Mouse (Mus musculus) gastrocnemius, adult 8-10 months (tissue): ENCODE results near the gene Stk39. TPM values are rescaled to one million over a fixed set of nuclear protein-coding genes. Genes with fewer than 3 reads are reported as not detected.
A peak's percentile ranks its signal among the peaks of the same experiment; 100 is the strongest.

Experiments used
- DNase-seq, 2 experiments: peaks; one replicate each; pipeline ENCODE4 v3.0.0; 2022; ENCODE audit warnings: low spot score in 2 of 2
- total RNA-seq, 4 experiments: library from RNA; stranded (reverse); gene quantifications; 2 replicates each; pipeline ENCODE4 v1.2.4; 2022

Stk39 gene
- total RNA-seq, 4 experiments from 2014 or later = 1.3 to 2.4 (median 2.1) TPM

GRCm38 (mm10) chr2:68348966-68349365 is 123.1 kb downstream of the Stk39 start:
- DNase-seq = no peak

DNA sequence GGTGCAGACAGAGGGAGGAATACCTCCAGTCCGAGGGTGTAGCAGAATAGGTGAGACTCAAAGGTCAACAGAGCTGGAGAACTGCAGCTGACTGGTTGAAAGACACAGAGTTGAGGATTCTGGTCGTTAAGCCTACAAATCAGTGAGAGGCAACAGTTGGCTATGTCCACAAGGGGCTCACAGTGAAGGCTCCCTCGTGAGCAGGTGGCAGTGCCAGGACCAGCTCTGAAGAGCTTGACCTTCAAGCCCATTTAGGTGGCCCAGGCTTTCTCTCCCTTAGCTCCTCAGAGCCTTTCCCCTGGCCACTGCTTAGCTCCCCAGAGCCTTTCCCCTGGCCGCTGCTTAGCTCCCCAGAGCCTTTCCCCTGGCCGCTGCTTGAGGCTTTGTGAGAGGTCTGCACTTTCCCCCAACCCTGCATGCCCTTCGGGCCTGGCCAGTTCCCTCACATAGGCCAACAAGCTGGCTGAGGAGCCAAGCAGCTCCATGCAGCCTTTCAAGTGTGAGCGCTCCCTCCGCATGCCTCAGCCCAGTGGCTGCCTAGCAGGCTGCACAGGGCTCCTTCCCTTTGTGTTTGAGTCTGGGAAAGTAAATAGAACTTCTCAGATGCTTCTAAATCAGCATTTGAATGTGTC is 125.3 kb downstream of the Stk39 start:
- DNase-seq = no peak

- no peak for DNase-seq
Measured at GRCm38 (mm10) chr2:68345269-68345668, 126.8 kb downstream of the Stk39 start.

GRCm38 (mm10) chr2:68343751-68344150 is 128.3 kb downstream of the Stk39 start:
- DNase-seq = no peak

DNA sequence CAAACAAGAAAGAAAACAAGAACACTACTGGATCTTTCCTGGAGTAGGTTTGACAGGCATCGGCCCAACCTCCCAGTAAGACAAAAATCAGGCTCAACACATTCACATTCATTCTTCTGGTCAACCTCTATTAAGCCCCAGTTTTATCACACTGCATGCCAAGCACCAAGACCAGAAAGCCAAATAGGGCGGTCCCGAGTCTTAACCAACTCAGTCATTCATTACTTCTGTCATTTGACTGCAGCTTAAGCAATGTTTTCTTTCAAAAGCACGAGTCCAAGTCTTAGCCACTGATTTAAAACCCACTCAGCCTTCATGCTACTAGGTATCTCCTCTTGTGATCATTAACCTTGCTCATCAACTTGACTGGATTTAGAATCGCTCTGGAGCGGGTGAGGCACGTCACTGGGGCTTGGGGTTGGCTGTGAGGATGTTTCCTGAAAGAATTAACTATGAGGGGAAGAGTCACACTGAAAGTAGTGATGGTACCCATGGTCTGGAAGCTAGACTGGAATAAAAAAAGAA is 129.9 kb downstream of the Stk39 start:
- no peak for DNase-seq

GRCm38 (mm10) chr2:68336913-68337312 is 135.2 kb downstream of the Stk39 start:
- DNase-seq = no peak

GRCm38 (mm10) chr2:68334945-68335344 is 137.1 kb downstream of the Stk39 start:
- DNase-seq = no peak

- DNase-seq = no peak
Measured at GRCm38 (mm10) chr2:68325306-68325705, 146.8 kb downstream of the Stk39 start.

GRCm38 (mm10) chr2:68321230-68321629 is 150.8 kb downstream of the Stk39 start:
- DNase-seq = no peak

GRCm38 (mm10) chr2:68320670-68321069 is 151.4 kb downstream of the Stk39 start:
- DNase-seq = no peak

GRCm38 (mm10) chr2:68318452-68318851 is 153.6 kb downstream of the Stk39 start:
- no peak for DNase-seq

GRCm38 (mm10) chr2:68317895-68318294 is 154.2 kb downstream of the Stk39 start:
- DNase-seq = no peak

DNA sequence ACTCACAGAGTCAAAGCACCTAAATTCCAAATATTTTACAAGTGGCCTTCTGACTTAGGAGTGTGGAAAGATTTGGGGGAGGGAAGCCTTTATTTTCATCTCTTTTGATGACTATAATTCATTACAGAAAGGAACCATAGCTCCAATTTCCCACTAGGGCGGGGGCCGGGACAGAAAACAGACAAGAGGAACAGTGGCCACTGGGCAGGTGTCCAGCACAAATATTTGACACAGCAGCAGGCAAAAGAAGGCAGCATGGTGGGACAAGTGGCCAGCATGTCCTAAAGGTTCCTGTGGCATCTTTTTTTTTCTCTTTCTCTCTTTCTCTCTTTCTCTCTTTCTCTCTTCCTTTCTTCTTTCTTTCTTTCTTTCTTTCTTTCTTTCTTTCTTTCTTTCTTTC is 154.6 kb downstream of the Stk39 start:
- DNase-seq = no peak

DNA sequence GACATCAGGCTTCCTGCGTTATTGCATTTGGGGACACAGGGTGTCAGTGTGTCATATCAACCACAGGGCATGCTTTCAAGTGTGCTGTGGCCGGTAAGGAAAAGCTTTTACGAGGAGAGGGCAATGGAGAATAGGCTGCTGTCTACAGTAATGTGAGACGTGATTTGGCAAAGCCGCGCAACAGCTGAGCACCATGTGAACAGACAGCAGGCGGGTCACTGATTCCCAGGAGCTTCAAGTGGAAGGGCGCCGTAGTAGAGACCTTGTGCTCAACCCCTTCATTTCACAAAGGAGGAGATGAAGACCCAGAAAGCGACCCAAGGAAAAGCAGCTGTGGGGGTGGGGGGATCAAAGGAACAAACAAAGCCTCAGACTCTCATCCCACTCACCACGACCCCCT is 156.8 kb downstream of the Stk39 start:
- peak; percentile 5 to 33 for DNase-seq

DNA sequence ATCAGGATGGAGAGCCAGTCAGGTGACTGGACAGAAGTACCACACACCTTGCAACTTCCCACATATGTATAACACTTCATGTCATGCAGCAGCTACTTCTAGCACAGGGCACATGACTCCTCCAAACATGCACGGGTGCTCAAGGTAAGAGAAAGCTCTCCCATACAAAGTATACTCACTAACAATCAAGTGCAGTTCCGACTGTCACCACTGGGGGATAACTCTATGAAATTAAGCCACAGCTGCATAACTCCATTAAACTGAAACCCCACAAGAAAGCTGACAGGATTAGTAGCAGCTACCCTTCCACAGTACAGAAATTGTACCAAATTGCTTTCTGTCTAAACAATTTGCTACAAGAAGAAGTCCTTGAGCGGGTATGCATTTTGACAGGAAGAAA is 161.9 kb downstream of the Stk39 start:
- DNase-seq = no peak

- no peak for DNase-seq
Measured at GRCm38 (mm10) chr2:68306519-68306918, 165.5 kb downstream of the Stk39 start.

- DNase-seq = no peak
Measured at GRCm38 (mm10) chr2:68304771-68305460, 167.2 kb downstream of the Stk39 start.

DNA sequence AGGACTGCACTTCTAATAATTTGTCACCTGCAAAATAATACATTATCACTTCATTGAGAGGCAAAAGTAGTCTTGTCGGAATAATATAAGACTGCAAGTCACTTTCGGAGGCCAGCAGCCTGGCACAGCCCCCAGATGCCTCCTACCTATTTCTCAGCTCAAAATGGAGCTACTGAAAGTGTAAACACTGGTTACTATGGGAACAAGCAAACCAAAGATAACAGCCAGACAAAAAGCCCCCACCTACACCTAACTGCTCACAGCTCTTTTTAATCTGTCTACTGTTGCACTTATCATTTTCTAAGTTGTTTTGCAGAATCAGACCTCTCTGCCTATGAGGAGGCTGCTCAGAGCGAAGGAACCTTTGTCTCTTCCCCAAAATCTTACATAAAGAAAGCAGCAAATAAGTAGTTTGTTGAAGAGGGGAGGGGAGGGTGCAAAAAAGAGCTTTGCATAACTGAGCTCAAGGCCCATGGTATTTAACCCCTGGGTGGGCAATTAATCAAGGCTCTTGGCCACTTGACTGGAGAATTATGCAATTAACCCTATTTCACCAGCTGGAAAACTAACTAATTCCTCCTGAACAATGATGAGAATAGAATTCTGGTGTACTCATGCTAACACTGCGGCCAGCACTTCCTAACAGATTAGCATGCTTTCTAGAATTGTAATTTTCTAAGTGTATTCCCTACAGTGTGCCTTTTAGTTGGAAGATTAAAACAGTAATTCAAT is 170.1 kb downstream of the Stk39 start:
- DNase-seq = no peak

GRCm38 (mm10) chr2:68298356-68298755 is 173.7 kb downstream of the Stk39 start:
- no peak for DNase-seq

GRCm38 (mm10) chr2:68297955-68298354 is 174.1 kb downstream of the Stk39 start:
- no peak for DNase-seq

- no peak for DNase-seq
Measured at GRCm38 (mm10) chr2:68296743-68297142, 175.3 kb downstream of the Stk39 start.
